ENCODE assay signal across 20 mouse cellular contexts in genomic region chr10:119544743-119545142, GRCm38 (mm10).
DNase-seq lines count a peak whose midpoint lies in the region; ATAC-seq and TF ChIP-seq lines count a peak whose summit lies in the region.
"Had no signal": no experiment of that assay in that cellular context is flagged by ENCODE, and none has a peak within 500 bp of the region (broad histone marks: within the 10 kb centered on the region; RNA-seq: fewer than 3 reads in every experiment).

No protein-coding gene starts in this region.

- H3K36me3 ChIP-seq in forebrain, embryonic 15.5 days, result no peaks in the 10 kb centered on the region
- no peaks in the 10 kb centered on the region for H3K36me3 ChIP-seq in hindbrain, embryonic 16.5 days (ENCODE audit: control insufficient read depth, insufficient read depth, low read length)
- H3K36me3 ChIP-seq in midbrain, embryonic 16.5 days (ENCODE audit: control insufficient read depth, insufficient read depth, low read length), result no peaks in the 10 kb centered on the region
- H3K36me3 ChIP-seq: embryonic facial prominence, embryonic 13.5 days; G1E had no signal

- WGBS in forebrain, embryonic 15.5 days, result 37% methylated on average over 9 of the region's 9 CpGs
- WGBS in hindbrain, embryonic 16.5 days, result 23% methylated on average over 9 of the region's 9 CpGs
- 21% methylated on average over 9 of the region's 9 CpGs for WGBS in midbrain, embryonic 16.5 days
- WGBS in cerebellum, adult 2 months, result 26% methylated on average over 9 of the region's 9 CpGs

- H3K27me3 ChIP-seq in forebrain, embryonic 15.5 days, result no peaks in the 10 kb centered on the region
- H3K27me3 ChIP-seq in hindbrain, embryonic 16.5 days (replicated peaks; ENCODE audit: control insufficient read depth, insufficient read depth, low read length), result no peaks in the 10 kb centered on the region
- no peaks in the 10 kb centered on the region for H3K27me3 ChIP-seq in midbrain, embryonic 16.5 days (ENCODE audit: control insufficient read depth, insufficient read depth, low read depth, low read length)
- no peaks in the 10 kb centered on the region for H3K27me3 ChIP-seq in cerebellum, adult 2 months (ENCODE audit: control insufficient read depth, insufficient read depth, low read length)
- H3K27me3 ChIP-seq: embryonic facial prominence, embryonic 13.5 days had no signal

- peak; percentile 20 for DNase-seq in embryo, embryonic 10 days (ENCODE audit: low spot score)
- DNase-seq in embryo, embryonic 9.5 days (ENCODE audit: extremely low spot score), result no peak
- DNase-seq in cerebellum, adult 2 months, result no peak
- DNase-seq in thymus, postnatal 14 days, result no peak
- no peak for DNase-seq in heart, postnatal 14 days
- DNase-seq: cerebellum, adult 11 months; cerebellum, postnatal 25 days; kidney, adult 2 months; kidney, postnatal 36 days; layer of hippocampus, postnatal 36 days; left cerebral cortex, postnatal 4 days; lung, adult 18-20 months; right cerebral cortex, adult 18-20 months had no signal

- no peak for TF ChIP-seq POLR2A in cerebellum, adult 2 months (IDR thresholded peaks at IDR 0.05; ENCODE audit: borderline replicate concordance, insufficient read depth, low read length)

- no peak overlapping the region for H3K4me3 ChIP-seq in forebrain, embryonic 15.5 days
- H3K4me3 ChIP-seq in hindbrain, embryonic 16.5 days (ENCODE audit: low read length), result no peak overlapping the region
- H3K4me3 ChIP-seq in midbrain, embryonic 16.5 days (ENCODE audit: low read depth, low read length), result no peak overlapping the region
- no peak overlapping the region for H3K4me3 ChIP-seq in cerebellum, adult 2 months (replicated peaks; ENCODE audit: insufficient read depth, low read depth, low read length)
- H3K4me3 ChIP-seq: embryonic facial prominence, embryonic 13.5 days; myocyte had no signal

- intact Hi-C loops in heart, postnatal 14 days (cut with DNase I), result no loop called here

- no peak for ATAC-seq in forebrain, embryonic 15.5 days (replicated peaks)
- ATAC-seq in hindbrain, embryonic 16.5 days, result no peak
- no peak for ATAC-seq in midbrain, embryonic 16.5 days
- ATAC-seq: CD4-positive, CD25-positive, alpha-beta regulatory T cell, adult 4 months had no signal

- H3K9me3 ChIP-seq in forebrain, embryonic 15.5 days, result no peaks in the 10 kb centered on the region
- H3K9me3 ChIP-seq in hindbrain, embryonic 16.5 days (ENCODE audit: control insufficient read depth, low read length), result no peaks in the 10 kb centered on the region
- no peaks in the 10 kb centered on the region for H3K9me3 ChIP-seq in midbrain, embryonic 16.5 days (replicated peaks; ENCODE audit: control insufficient read depth, low read length, poor library complexity, severe bottlenecking)
- H3K9me3 ChIP-seq: embryonic facial prominence, embryonic 13.5 days had no signal

- H3K4me1 ChIP-seq in forebrain, embryonic 15.5 days, result 0 out of 2 replicates have a peak, but pooled peaks cover 6% of the 10 kb centered on the region
- no peaks in the 10 kb centered on the region; the same call in 1 of the 2 replicates for H3K4me1 ChIP-seq in hindbrain, embryonic 16.5 days (ENCODE audit: control insufficient read depth, insufficient read depth, low read depth, low read length)
- peaks cover 7% of the 10 kb centered on the region for H3K4me1 ChIP-seq in midbrain, embryonic 16.5 days (ENCODE audit: control insufficient read depth, insufficient read depth, low read length)
- H3K4me1 ChIP-seq in cerebellum, adult 2 months (ENCODE audit: control insufficient read depth, insufficient read depth, low read length), result no peaks in the 10 kb centered on the region
- H3K4me1 ChIP-seq: embryonic facial prominence, embryonic 13.5 days had no signal

- no peak for TF ChIP-seq CTCF in cerebellum, adult 2 months (IDR thresholded peaks at IDR 0.05; ENCODE audit: borderline replicate concordance, insufficient read depth, low read depth, low read length)

- no peak overlapping the region for H3K9ac ChIP-seq in forebrain, embryonic 15.5 days (replicated peaks)
- no peak overlapping the region for H3K9ac ChIP-seq in hindbrain, embryonic 16.5 days (ENCODE audit: low read depth, low read length)
- H3K9ac ChIP-seq in midbrain, embryonic 16.5 days (ENCODE audit: low read depth, low read length), result no peak overlapping the region
- H3K9ac ChIP-seq: embryonic facial prominence, embryonic 13.5 days had no signal

- peak overlapping the region; percentile 14; the same call in 1 of the 2 replicates for H3K4me2 ChIP-seq in forebrain, embryonic 15.5 days (replicated peaks)
- H3K4me2 ChIP-seq in hindbrain, embryonic 16.5 days (ENCODE audit: low read length), result peak overlapping the region; percentile 2; the same call in 1 of the 2 replicates
- H3K4me2 ChIP-seq in midbrain, embryonic 16.5 days (ENCODE audit: low read length), result peak overlapping the region; percentile 28
- H3K4me2 ChIP-seq: embryonic facial prominence, embryonic 13.5 days had no signal

- no peak overlapping the region for H3K27ac ChIP-seq in forebrain, embryonic 15.5 days (replicated peaks)
- no peak overlapping the region for H3K27ac ChIP-seq in hindbrain, embryonic 16.5 days (ENCODE audit: low read depth, low read length)
- H3K27ac ChIP-seq in midbrain, embryonic 16.5 days (ENCODE audit: low read length), result no peak overlapping the region
- H3K27ac ChIP-seq in cerebellum, adult 2 months (ENCODE audit: insufficient read depth, low read length), result no peak overlapping the region
- H3K27ac ChIP-seq: embryonic facial prominence, embryonic 13.5 days had no signal
